Mouse (Mus musculus) liver, adult 2 months (tissue): ENCODE measurements around the gene Fate1. TPM values are rescaled to one million over a fixed set of nuclear protein-coding genes. Genes with fewer than 3 reads are reported as not detected.
A peak's percentile ranks its signal among the peaks of the same experiment; 100 is the strongest.

Experiments
- DNase-seq: peaks from one replicate; pipeline ENCODE4 v3.0.0-alpha.2; 2011; ENCODE audit warnings: low read depth, low spot score; ENCODE audit errors: extremely low read depth
- H3K27ac ChIP-seq: fragments of 200-500 bp; replicated peaks from 2 replicates; pipeline ENCODE4 v1.5.1; 2012; ENCODE audit warnings: low read depth, mild to moderate bottlenecking, control low read depth, inconsistent platforms, low read length; ENCODE audit not compliant: insufficient read depth
- H3K27me3 ChIP-seq: fragments of 200-500 bp; 2 replicates; pipeline ENCODE4 v1.6.1; 2012; ENCODE audit warnings: mild to moderate bottlenecking, moderate library complexity, low read length, inconsistent platforms; ENCODE audit not compliant: control insufficient read depth, insufficient read depth
- H3K36me3 ChIP-seq: fragments of 200-500 bp; 2 replicates; pipeline ENCODE4 v1.6.1; 2012; ENCODE audit warnings: low read length, inconsistent platforms; ENCODE audit not compliant: control insufficient read depth, insufficient read depth
- H3K4me1 ChIP-seq: fragments of 200-500 bp; 2 replicates; pipeline ENCODE4 v1.6.1; 2011; ENCODE audit warnings: low read length; ENCODE audit not compliant: control insufficient read depth, insufficient read depth
- H3K4me3 ChIP-seq: fragments of 200-500 bp; 2 replicates; pipeline ENCODE4 v1.5.1; 2011; ENCODE audit warnings: low read depth, mild to moderate bottlenecking, control low read depth, low read length, moderate library complexity; ENCODE audit not compliant: insufficient read depth
- H3K79me2 ChIP-seq: fragments of 200-500 bp; 2 replicates; pipeline ENCODE4 v1.6.1; 2012; ENCODE audit warnings: inconsistent platforms, mild to moderate bottlenecking, low read length, moderate library complexity; ENCODE audit not compliant: control insufficient read depth, insufficient read depth
- H3K9ac ChIP-seq: fragments of 200-500 bp; 2 replicates; pipeline ENCODE4 v1.6.1; 2012; ENCODE audit warnings: low read depth, mild to moderate bottlenecking, control low read depth, inconsistent platforms, low read length
- CTCF ChIP-seq: fragments of 200-500 bp; IDR thresholded peaks from 2 replicates; pipeline ENCODE4 v1.5.1; 2011; ENCODE audit warnings: low read depth, low read length, control low read depth
- POLR2A ChIP-seq: fragments of 200-500 bp; IDR thresholded peaks from 2 replicates; pipeline ENCODE4 v1.6.1; 2011; ENCODE audit warnings: low read length, control low read depth; ENCODE audit not compliant: insufficient read depth; ENCODE audit errors: extremely low read depth
- WGBS: fragments of 180-500 bp; shearing (Covaris S2); methylation state at CpG from one replicate; pipeline ENCODE4 v1.1.7; 2018; 5-methylcytosine and 5-hydroxymethylcytosine counted together
- polyA plus RNA-seq: library from polyadenylated mRNA; depleted of rRNA; stranded (reverse); fragments of >200 nt; gene quantifications from 2 replicates; pipeline ENCODE4 v1.2.3, GENCODE M21; 2012; rRNA removed
- total RNA-seq: library from RNA; depleted of rRNA; stranded (reverse); fragments of >200 nt; gene quantifications from 2 replicates; pipeline ENCODE4 v1.2.3, GENCODE M21; 2014; rRNA removed

The Fate1 gene
- total RNA-seq (not detected in 2 replicates), polyA plus RNA-seq (not detected in 2 replicates)

DNA sequence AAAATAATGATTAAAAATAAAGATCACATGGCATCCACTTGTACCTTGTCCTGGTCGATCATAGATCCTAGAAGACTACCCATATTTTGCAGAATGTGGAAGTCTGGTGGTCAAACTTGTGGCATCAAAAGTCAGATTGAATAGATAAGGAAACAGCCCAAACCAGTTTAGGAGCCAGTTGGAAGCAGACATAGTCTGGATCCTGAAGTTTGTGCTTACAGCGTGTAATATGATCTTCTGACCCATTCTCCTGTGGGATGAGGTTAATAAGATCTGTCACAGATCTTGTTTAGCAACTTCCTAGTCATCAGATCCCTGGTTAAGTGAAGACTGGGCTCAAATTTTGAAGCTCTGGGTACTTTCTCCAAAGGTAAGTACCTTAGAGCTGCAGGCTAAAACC is at the start of gene Fate1:
Gene Fate1 (plus strand): TSS at position 301 of the 400 bp plus-strand sequence.
- DNase-seq: no peak
- no peak within 1 kb of the TSS for H3K9ac ChIP-seq
- H3K79me2 ChIP-seq: no peaks in the 10 kb centered on the region
- 47% methylated on average over 2 of the region's 2 CpGs for WGBS
- TF ChIP-seq CTCF (no peak), POLR2A (no peak)
- H3K27me3 ChIP-seq: no peaks in the 10 kb centered on the region
- H3K36me3 ChIP-seq: no peaks in the 10 kb centered on the region
- H3K4me3 ChIP-seq: no peak within 1 kb of the TSS
- H3K4me1 ChIP-seq: no peaks in the 10 kb centered on the region
- H3K27ac ChIP-seq: no peak within 1 kb of the TSS

DNA sequence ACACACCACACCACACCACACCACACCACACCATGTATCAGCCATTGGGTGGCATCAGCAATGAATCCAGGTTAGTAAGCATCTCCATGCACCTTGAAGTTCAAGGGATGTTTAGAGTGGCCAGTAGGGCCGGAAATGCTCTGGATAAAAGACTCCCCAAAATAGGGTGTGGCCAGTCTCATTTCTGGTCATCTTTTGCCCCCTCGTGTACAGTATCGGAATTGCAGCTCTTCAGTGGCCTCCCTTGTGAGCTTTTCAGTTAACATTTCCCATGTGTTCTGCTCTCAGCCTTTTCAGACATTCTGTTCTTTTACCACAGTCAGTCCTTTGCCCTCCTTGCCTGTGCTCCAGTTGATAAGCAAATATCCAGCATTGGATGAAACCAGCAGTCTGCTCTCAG is 26.2 kb upstream of the Fate1 start:
- no peaks in the 10 kb centered on the region for H3K79me2 ChIP-seq
- H3K4me3 ChIP-seq: no peak overlapping the region
- no peak overlapping the region for H3K9ac ChIP-seq
- no peak overlapping the region for H3K27ac ChIP-seq
- 3% methylated on average over 3 of the region's 3 CpGs for WGBS
- peak; percentile 43 for TF ChIP-seq CTCF
- TF ChIP-seq POLR2A: no peak
- no peaks in the 10 kb centered on the region for H3K27me3 ChIP-seq
- H3K36me3 ChIP-seq: no peaks in the 10 kb centered on the region
- H3K4me1 ChIP-seq: no peaks in the 10 kb centered on the region
- DNase-seq: peak; percentile 20

DNA sequence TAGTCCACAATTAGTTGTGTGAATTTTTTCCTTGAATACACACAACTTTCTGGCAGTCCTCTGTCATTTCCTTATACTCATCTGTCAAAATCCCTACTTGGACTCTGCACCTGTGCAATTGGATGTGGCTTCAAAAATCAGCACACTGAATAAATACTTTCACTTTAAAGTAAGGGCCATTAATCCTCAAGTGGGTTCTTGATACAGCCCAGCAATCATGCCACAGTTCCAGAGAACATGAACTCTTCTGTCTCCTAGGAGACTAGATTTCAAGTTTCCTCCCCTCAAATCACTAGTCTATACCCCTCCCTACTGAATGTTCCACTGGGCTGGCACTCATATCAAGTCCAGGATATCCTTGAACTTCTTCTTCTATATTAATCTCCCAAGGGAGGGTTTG is 14.4 kb upstream of the Fate1 start:
- no peak for DNase-seq

DNA sequence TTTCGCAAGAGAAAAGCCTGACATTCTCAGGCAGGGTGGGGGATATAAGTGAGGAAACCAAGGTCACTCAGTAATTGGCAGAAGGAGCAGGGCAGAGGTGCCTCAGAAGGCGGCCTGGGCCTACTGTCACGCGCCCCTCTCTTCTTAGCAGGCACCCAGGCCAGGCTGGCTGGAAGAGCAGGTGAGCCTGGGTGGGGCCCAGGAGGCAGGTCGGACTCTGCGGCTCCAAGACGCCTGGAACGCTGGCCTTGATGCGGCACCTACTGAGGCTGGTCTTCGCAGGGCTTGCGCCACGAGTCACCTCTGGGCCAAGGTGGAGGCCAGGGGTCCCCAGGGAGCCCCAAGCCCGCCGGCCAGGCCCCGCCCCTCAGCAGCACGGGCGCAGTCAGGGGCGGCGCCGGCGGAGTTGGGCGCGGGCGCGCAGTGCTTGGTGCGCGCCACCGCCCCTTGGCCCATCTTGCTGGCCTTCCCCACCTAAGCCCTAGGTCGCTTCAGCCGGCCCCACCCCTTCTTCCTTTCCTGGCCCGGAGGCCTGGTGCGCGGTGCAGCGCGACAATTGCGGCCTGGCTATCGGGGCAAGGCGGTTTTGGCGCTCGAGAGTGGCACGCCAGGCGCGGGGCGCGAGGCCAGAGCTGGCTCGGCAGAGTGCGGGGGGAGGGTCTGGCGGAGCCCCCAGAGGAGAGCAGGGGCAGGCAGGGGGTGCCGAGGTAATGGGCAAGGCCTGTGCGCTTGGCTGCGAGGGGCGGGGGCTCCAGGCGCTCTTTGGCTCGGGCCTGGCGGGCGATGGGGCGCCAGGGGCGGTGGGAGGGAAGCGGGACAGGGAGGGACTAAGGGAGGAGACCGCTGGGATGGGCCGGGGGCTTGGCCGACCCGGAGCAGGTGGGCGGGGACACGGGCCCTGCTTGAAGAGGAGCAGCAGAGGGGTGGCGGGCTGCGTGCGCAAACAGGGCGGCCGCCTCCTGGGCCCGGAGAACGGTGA is 10.4 kb upstream of the Fate1 start, which contains the start of gene Prrg3:
Gene Prrg3 (plus strand): TSS at position 552 of the 979 bp plus-strand sequence.
- peak within 1 kb of the TSS; percentile 50 for H3K4me3 ChIP-seq
- H3K36me3 ChIP-seq: no peaks in the 10 kb centered on the region
- DNase-seq: no peak
- H3K9ac ChIP-seq: peak within 1 kb of the TSS; percentile 54; the same call in 1 of the 2 replicates
- no peak for TF ChIP-seq CTCF
- no peak for TF ChIP-seq POLR2A
- 3% methylated on average over 58 of the region's 72 CpGs for WGBS
- no peaks in the 10 kb centered on the region for H3K27me3 ChIP-seq
- H3K4me1 ChIP-seq: no peaks in the 10 kb centered on the region
- no peaks in the 10 kb centered on the region for H3K79me2 ChIP-seq
- H3K27ac ChIP-seq: no peak within 1 kb of the TSS

More for the DNA sequence above, 14.4 kb upstream of the Fate1 start:
- no peaks in the 10 kb centered on the region for H3K4me1 ChIP-seq
- H3K36me3 ChIP-seq: no peaks in the 10 kb centered on the region
- no peak overlapping the region for H3K4me3 ChIP-seq
- H3K9ac ChIP-seq: no peak overlapping the region
- H3K27ac ChIP-seq: no peak overlapping the region
- H3K79me2 ChIP-seq: no peaks in the 10 kb centered on the region
- TF ChIP-seq POLR2A (no peak), CTCF (no peak)
- H3K27me3 ChIP-seq: no peaks in the 10 kb centered on the region

DNA sequence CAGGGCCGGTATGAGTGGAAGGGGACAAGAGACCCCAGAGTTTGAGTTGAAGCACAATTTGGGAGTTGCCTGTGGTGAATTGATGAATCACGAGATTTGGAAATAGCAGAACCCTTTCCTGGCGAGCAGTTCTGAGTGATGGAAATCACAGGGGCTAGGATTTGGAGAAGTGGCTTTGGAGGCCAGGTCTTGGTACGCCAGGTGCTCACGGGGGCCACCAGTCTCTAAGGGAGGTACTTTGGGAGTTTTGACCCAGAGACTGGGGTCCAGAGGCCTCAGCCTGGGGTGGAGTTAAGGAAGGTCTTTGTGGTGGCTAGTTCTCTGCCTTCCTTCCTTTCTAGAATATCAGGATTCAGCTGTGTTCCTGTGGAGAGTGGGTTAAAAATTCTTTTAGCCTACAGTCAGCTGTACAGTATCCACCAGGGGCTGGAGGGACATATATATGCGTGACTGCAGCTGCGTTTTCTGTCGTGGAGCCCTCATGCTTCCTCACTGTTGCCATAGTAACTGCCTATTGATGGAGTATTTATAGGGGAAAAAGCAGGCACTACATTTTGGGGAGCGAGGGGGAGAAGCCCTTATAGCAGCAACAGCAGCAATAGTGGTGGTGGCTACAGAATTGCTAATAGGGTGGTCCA is 9.4 kb upstream of the Fate1 start:
- Histone ChIP-seq H3K9ac (no peak overlapping the region), H3K4me3 (no peak overlapping the region), H3K79me2 (no peaks in the 10 kb centered on the region), H3K27ac (no peak overlapping the region), H3K36me3 (no peaks in the 10 kb centered on the region), H3K4me1 (no peaks in the 10 kb centered on the region), H3K27me3 (no peaks in the 10 kb centered on the region)
- DNase-seq: no peak
- TF ChIP-seq POLR2A: no peak
- no peak for TF ChIP-seq CTCF
- 38% methylated on average over 9 of the region's 9 CpGs for WGBS
